Mouse (Mus musculus): Measurements from ENCODE around the gene Gm6871.

- no peak for TF ChIP-seq CTCF (IDR thresholded peaks at IDR 0.05; ENCODE audit: borderline replicate concordance, control insufficient read depth, extremely low read depth, insufficient read depth, low read length, poor library complexity)
- TF ChIP-seq POLR2A (IDR thresholded peaks at IDR 0.05; ENCODE audit: control insufficient read depth, extremely low read depth, insufficient read depth, low read length, poor library complexity): no peak
These were observed 25.2 kb upstream of the Gm6871 start for GRCm38 (mm10) chr7:41598615-41599014.

All from thymus, adult 2 months (tissue).